Mouse (Mus musculus) liver, embryonic 14.5 days (tissue): ENCODE results near the gene Clmn.

Experiments used
- CTCF ChIP-seq: IDR thresholded peaks from 2 replicates; pipeline ENCODE4 v1.5.1; 2016; ENCODE audit warnings: antibody characterized with exemption, low read depth, control low read depth
- EP300 ChIP-seq: IDR thresholded peaks from 2 replicates; pipeline ENCODE4 v1.6.1; 2016; ENCODE audit warnings: antibody characterized with exemption, low read depth

DNA sequence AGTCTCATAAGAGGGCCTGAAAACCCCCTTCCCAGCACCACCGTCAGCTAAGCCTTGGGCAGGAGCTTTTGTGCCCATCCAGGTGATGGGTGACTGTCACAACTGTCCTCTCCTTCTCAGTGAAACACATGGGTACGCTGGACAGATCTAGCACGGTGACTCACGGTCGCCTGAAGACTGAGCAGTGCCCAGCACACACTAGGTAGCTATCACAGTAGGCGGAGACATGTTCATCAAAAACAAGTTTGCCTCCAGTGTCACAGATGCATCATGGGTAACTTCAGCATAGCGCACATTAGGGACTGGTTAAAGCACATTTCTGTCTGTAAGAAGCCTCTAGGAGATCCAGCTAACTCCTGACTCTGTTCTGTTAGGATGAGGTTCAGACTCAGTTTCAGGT is 41.2 kb downstream of the Clmn start:
- TF ChIP-seq CTCF = no peak
- TF ChIP-seq EP300 = no peak
